Mouse (Mus musculus): ENCODE measurements around the gene Fbxw8.

- TF ChIP-seq EP300 (IDR thresholded peaks at IDR 0.05; ENCODE audit: low read depth) (no peak), CTCF (IDR thresholded peaks at IDR 0.05; ENCODE audit: low read depth) (no peak)
Measured at GRCm38 (mm10) chr5:118044907-118045306, 110.4 kb downstream of the Fbxw8 start.

Data from heart, postnatal 0 days (tissue).